Mouse (Mus musculus): ENCODE data around the gene Nmnat1.

- TF ChIP-seq CTCF (IDR thresholded peaks at IDR 0.05; ENCODE audit: insufficient read depth, low read length) (no peak), POLR2A (IDR thresholded peaks at IDR 0.05; ENCODE audit: borderline replicate concordance, extremely low read depth, low read depth, low read length) (no peak)
Measured at GRCm38 (mm10) chr4:149517868-149518340, 32.9 kb upstream of the Nmnat1 start, which contains the start of gene Ctnnbip1.
